ENCODE assay signal across 21 mouse cellular contexts in genomic region chr19:42903840-42904239, GRCm38 (mm10).
DNase-seq lines count a peak whose midpoint lies in the region; ATAC-seq lines count a peak whose summit lies in the region.
"Had no signal": no experiment of that assay in that cellular context is flagged by ENCODE, and none has a peak within 500 bp of the region (broad histone marks: within the 10 kb centered on the region; RNA-seq: fewer than 3 reads in every experiment).

No protein-coding gene starts in this region.

- no peak overlapping the region for H3K4me2 ChIP-seq in midbrain, embryonic 11.5 days
- H3K4me2 ChIP-seq in hindbrain, embryonic 12.5 days (replicated peaks), result no peak overlapping the region
- H3K4me2 ChIP-seq in midbrain, embryonic 13.5 days (replicated peaks), result no peak overlapping the region
- no peak overlapping the region for H3K4me2 ChIP-seq in neural tube, embryonic 15.5 days
- H3K4me2 ChIP-seq: forebrain, embryonic 13.5 days; heart, embryonic 11.5 days had no signal

- 66% methylated on average over 6 of the region's 6 CpGs for WGBS in midbrain, embryonic 11.5 days
- 79% methylated on average over 6 of the region's 6 CpGs for WGBS in midbrain, embryonic 10.5 days
- 48% methylated on average over 6 of the region's 6 CpGs for WGBS in hindbrain, embryonic 12.5 days
- 43% methylated on average over 6 of the region's 6 CpGs for WGBS in midbrain, embryonic 13.5 days
- WGBS in neural tube, embryonic 15.5 days, result 52% methylated on average over 6 of the region's 6 CpGs

- H3K36me3 ChIP-seq in midbrain, embryonic 11.5 days (ENCODE audit: control insufficient read depth, insufficient read depth, low read length), result no peaks in the 10 kb centered on the region
- no peaks in the 10 kb centered on the region for H3K36me3 ChIP-seq in midbrain, embryonic 10.5 days
- no peaks in the 10 kb centered on the region for H3K36me3 ChIP-seq in hindbrain, embryonic 12.5 days
- no peaks in the 10 kb centered on the region for H3K36me3 ChIP-seq in midbrain, embryonic 13.5 days
- H3K36me3 ChIP-seq in neural tube, embryonic 15.5 days, result no peaks in the 10 kb centered on the region

- no peaks in the 10 kb centered on the region for H3K9me3 ChIP-seq in midbrain, embryonic 11.5 days (ENCODE audit: control insufficient read depth, low read length)
- no peaks in the 10 kb centered on the region for H3K9me3 ChIP-seq in midbrain, embryonic 10.5 days (replicated peaks)
- no peaks in the 10 kb centered on the region for H3K9me3 ChIP-seq in hindbrain, embryonic 12.5 days (replicated peaks)
- no peaks in the 10 kb centered on the region for H3K9me3 ChIP-seq in midbrain, embryonic 13.5 days
- H3K9me3 ChIP-seq in neural tube, embryonic 15.5 days (replicated peaks), result no peaks in the 10 kb centered on the region
- H3K9me3 ChIP-seq: forebrain, embryonic 13.5 days had no signal

- ATAC-seq in midbrain, embryonic 11.5 days (ENCODE audit: low FRiP score), result peak; percentile 48; the same call in 1 of the 2 replicates
- ATAC-seq in hindbrain, embryonic 12.5 days (ENCODE audit: low FRiP score), result no peak; the same call in 1 of the 2 replicates
- ATAC-seq in midbrain, embryonic 13.5 days, result peak; percentile 41; the same call in 1 of the 2 replicates
- no peak for ATAC-seq in neural tube, embryonic 15.5 days (ENCODE audit: low FRiP score)
- ATAC-seq: inflammation-experienced regulatory T-cells, adult 6 months; lung, postnatal 0 days had no signal

- H3K4me1 ChIP-seq in midbrain, embryonic 11.5 days (ENCODE audit: control insufficient read depth, insufficient read depth, low read length), result peaks cover 17% of the 10 kb centered on the region
- peaks cover 46% of the 10 kb centered on the region for H3K4me1 ChIP-seq in midbrain, embryonic 10.5 days
- peaks cover 19% of the 10 kb centered on the region for H3K4me1 ChIP-seq in hindbrain, embryonic 12.5 days
- peaks cover 25% of the 10 kb centered on the region for H3K4me1 ChIP-seq in midbrain, embryonic 13.5 days (replicated peaks)
- H3K4me1 ChIP-seq in neural tube, embryonic 15.5 days, result peaks cover 12% of the 10 kb centered on the region

- H3K27ac ChIP-seq in midbrain, embryonic 11.5 days (ENCODE audit: low read depth, low read length), result no peak overlapping the region
- no peak overlapping the region for H3K27ac ChIP-seq in midbrain, embryonic 10.5 days (replicated peaks)
- peak overlapping the region; percentile 31; the same call in 1 of the 2 replicates for H3K27ac ChIP-seq in hindbrain, embryonic 12.5 days
- peak overlapping the region; percentile 2; the same call in 1 of the 2 replicates for H3K27ac ChIP-seq in midbrain, embryonic 13.5 days
- 0 out of 2 replicates have a peak overlapping the region, but pooled peaks have one; percentile 33 for H3K27ac ChIP-seq in neural tube, embryonic 15.5 days (replicated peaks)
- H3K27ac ChIP-seq: forebrain, embryonic 13.5 days had no signal

- no peak for DNase-seq in midbrain, embryonic 11.5 days (ENCODE audit: low spot score, missing footprints)
- no peak for DNase-seq in midbrain, embryonic 10.5 days (ENCODE audit: low spot score)
- no peak for DNase-seq in kidney, adult 8-10 months
- no peak for DNase-seq in heart, adult 11 months
- DNase-seq: adrenal gland, adult 8-10 months; cerebellum, adult 9-11 months; heart, postnatal 10 days; kidney, postnatal 10 days; left cerebral cortex, postnatal 4 days; liver; right cerebral cortex, postnatal 14 days; spleen, adult 18-20 months; thymus, adult 18-20 months; thymus, postnatal 4 days had no signal

- H3K4me3 ChIP-seq in midbrain, embryonic 11.5 days (ENCODE audit: low read depth, low read length), result no peak overlapping the region
- H3K4me3 ChIP-seq in midbrain, embryonic 10.5 days, result no peak overlapping the region
- no peak overlapping the region for H3K4me3 ChIP-seq in hindbrain, embryonic 12.5 days
- H3K4me3 ChIP-seq in midbrain, embryonic 13.5 days (replicated peaks), result no peak overlapping the region
- H3K4me3 ChIP-seq in neural tube, embryonic 15.5 days (replicated peaks), result no peak overlapping the region
- H3K4me3 ChIP-seq: forebrain, embryonic 13.5 days had no signal

- no peaks in the 10 kb centered on the region for H3K27me3 ChIP-seq in midbrain, embryonic 11.5 days (ENCODE audit: control insufficient read depth, insufficient read depth, low read length)
- H3K27me3 ChIP-seq in midbrain, embryonic 10.5 days (ENCODE audit: low read depth, poor library complexity, severe bottlenecking), result no peaks in the 10 kb centered on the region
- H3K27me3 ChIP-seq in hindbrain, embryonic 12.5 days, result no peaks in the 10 kb centered on the region
- no peaks in the 10 kb centered on the region for H3K27me3 ChIP-seq in midbrain, embryonic 13.5 days
- H3K27me3 ChIP-seq in neural tube, embryonic 15.5 days (replicated peaks), result no peaks in the 10 kb centered on the region
- H3K27me3 ChIP-seq: forebrain, embryonic 13.5 days had no signal

- no peak overlapping the region for H3K9ac ChIP-seq in midbrain, embryonic 11.5 days (ENCODE audit: low read length)
- no peak overlapping the region for H3K9ac ChIP-seq in hindbrain, embryonic 12.5 days
- H3K9ac ChIP-seq in midbrain, embryonic 13.5 days (replicated peaks), result no peak overlapping the region
- no peak overlapping the region for H3K9ac ChIP-seq in neural tube, embryonic 15.5 days (replicated peaks)
- H3K9ac ChIP-seq: forebrain, embryonic 13.5 days had no signal

Comparison
In these comparisons a context has a peak if more than half of its experiments do, and no peak if none do; other contexts are left out.
1. H3K27ac ChIP-seq: peak in hindbrain, embryonic 12.5 days (single experiment), midbrain, embryonic 13.5 days (single experiment) and neural tube, embryonic 15.5 days (single experiment); none in midbrain, embryonic 11.5 days (single experiment) and midbrain, embryonic 10.5 days (single experiment).
2. ATAC-seq: peak in midbrain, embryonic 11.5 days (single experiment) and midbrain, embryonic 13.5 days (single experiment); none in hindbrain, embryonic 12.5 days (single experiment) and neural tube, embryonic 15.5 days (single experiment).